Mouse (Mus musculus) lung, embryonic 15.5 days (tissue): ENCODE results near the gene Rhot1. TPM values are rescaled to one million over a fixed set of nuclear protein-coding genes. Genes with fewer than 3 reads are reported as not detected.
A peak's percentile ranks its signal among the peaks of the same experiment; 100 is the strongest.

Experiments used
- ATAC-seq: fragments of 200-750 bp; cut with Nextera tagmentation; 2 replicates; pipeline ENCODE4 v1.8.0; 2017; ENCODE audit warnings: moderate number of reproducible peaks, borderline replicate concordance; ENCODE audit not compliant: low FRiP score, low TSS enrichment; ENCODE audit errors: extremely low read depth
- H3K27ac ChIP-seq: fragments of 300-500 bp; sonication (generic); 2 replicates; pipeline ENCODE4 v1.5.1; 2015; ENCODE audit warnings: moderate library complexity, mild to moderate bottlenecking, inconsistent platforms
- H3K27me3 ChIP-seq: fragments of 300-500 bp; sonication (generic); 2 replicates; pipeline ENCODE4 v1.6.1; 2015; ENCODE audit warnings: inconsistent platforms
- H3K36me3 ChIP-seq: fragments of 300-500 bp; sonication (generic); 2 replicates; pipeline ENCODE4 v1.6.1; 2015; ENCODE audit warnings: inconsistent platforms
- H3K4me1 ChIP-seq: fragments of 300-500 bp; sonication (generic); 2 replicates; pipeline ENCODE4 v1.6.1; 2015; ENCODE audit warnings: inconsistent platforms
- H3K4me2 ChIP-seq: fragments of 300-500 bp; sonication (generic); 2 replicates; pipeline ENCODE4 v1.6.1; 2015; ENCODE audit warnings: inconsistent platforms, mild to moderate bottlenecking, moderate library complexity
- H3K4me3 ChIP-seq: fragments of 300-500 bp; sonication (generic); 2 replicates; pipeline ENCODE4 v1.5.1; 2015; ENCODE audit warnings: mild to moderate bottlenecking, inconsistent platforms
- H3K9ac ChIP-seq: fragments of 300-500 bp; sonication (generic); 2 replicates; pipeline ENCODE4 v1.6.1; 2015; ENCODE audit warnings: inconsistent platforms
- H3K9me3 ChIP-seq: fragments of 300-500 bp; sonication (generic); 2 replicates; pipeline ENCODE4 v1.6.1; 2016; ENCODE audit warnings: inconsistent platforms
- WGBS: fragments of 180-500 bp; shearing (Covaris S2); methylation state at CpG from one replicate; pipeline ENCODE4 v1.1.7; 2015; 5-methylcytosine and 5-hydroxymethylcytosine counted together
- polyA plus RNA-seq: library from polyadenylated mRNA; unstranded; fragments of >200 nt; fragmentation: Nextera tagmentation; extraction: Ambion mirVana; gene quantifications from 2 replicates; pipeline ENCODE4 v1.2.1, GENCODE M21; 2015

Rhot1 gene
- polyA plus RNA-seq, result 51.6 and 54.1 TPM in 2 replicates

DNA sequence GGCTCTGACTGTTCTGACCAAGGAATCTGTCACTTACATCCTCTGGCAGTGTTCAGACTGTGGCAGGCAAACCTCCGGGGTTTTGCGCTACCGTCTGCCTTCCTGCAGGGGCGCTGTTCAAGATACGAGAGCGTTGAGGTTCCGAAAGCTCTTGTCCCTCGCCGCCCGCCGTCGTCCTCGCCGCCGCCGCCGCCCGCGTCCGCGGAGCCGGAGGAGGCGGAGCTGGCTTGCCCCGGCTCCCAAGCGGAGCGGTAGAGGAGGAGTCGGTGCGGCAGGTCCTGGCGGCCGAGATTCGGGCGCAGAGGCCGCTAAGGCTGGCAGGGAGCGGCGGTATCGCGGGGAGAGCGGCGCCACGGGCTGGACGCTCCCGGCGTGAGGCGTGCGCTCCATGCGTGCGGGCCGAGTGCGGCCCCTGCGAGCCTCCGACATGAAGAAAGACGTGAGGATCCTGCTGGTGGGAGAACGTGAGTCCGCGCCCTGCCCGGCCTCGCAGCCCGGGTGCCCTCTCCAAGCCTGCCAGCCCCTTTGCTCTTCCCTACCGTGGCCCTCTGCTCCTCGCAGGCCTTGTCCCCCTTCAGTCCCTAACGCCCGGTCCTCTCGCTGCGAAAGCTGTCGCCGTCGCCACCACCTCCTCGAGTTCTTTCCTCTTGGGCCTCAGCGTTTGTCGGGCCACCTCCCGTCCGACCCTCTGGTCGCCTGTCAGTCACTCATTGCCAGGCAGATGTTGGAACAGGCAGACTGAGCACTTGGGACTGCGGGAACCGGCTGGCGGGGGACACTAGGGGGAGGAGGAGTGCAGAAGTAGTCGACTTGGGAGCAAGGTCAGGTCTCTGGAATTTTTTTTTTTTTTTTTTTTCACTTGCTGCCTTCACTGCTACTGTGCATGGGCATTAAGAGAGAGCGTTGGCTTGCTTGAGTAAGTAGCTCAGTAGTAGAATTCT lies at the start of gene Rhot1:
Rhot1 (plus strand) TSS at position 160 of the 941 bp plus-strand sequence.
- peak; percentile 92 for ATAC-seq
- H3K4me1 ChIP-seq, result peaks cover 9% of the 10 kb centered on the region
- under 1% methylated on average over 74 of the region's 78 CpGs for WGBS

GRCm38 (mm10) chr11:80161041-80161440 lies 47.8 kb upstream of the Rhot1 start:
- Histone ChIP-seq H3K36me3 (no peaks in the 10 kb centered on the region), H3K27ac (no peak overlapping the region), H3K4me3 (no peak overlapping the region), H3K9ac (no peak overlapping the region), H3K27me3 (peaks cover 10% of the 10 kb centered on the region; the same call in 1 of the 2 replicates), H3K9me3 (no peaks in the 10 kb centered on the region), H3K4me2 (no peak overlapping the region), H3K4me1 (no peaks in the 10 kb centered on the region)
- WGBS, result 73% methylated on average over 4 of the region's 4 CpGs
- ATAC-seq, result no peak

More for the DNA sequence above, at the start of gene Rhot1:
- peak within 1 kb of the TSS; percentile 95 for H3K9ac ChIP-seq
- no peaks in the 10 kb centered on the region for H3K9me3 ChIP-seq
- H3K4me3 ChIP-seq, result peak within 1 kb of the TSS; percentile 89
- peak within 1 kb of the TSS; percentile 95 for H3K27ac ChIP-seq
- peak within 1 kb of the TSS; percentile 65 for H3K4me2 ChIP-seq
- no peaks in the 10 kb centered on the region for H3K27me3 ChIP-seq
- peaks cover 8% of the 10 kb centered on the region; the same call in 1 of the 2 replicates for H3K36me3 ChIP-seq

DNA sequence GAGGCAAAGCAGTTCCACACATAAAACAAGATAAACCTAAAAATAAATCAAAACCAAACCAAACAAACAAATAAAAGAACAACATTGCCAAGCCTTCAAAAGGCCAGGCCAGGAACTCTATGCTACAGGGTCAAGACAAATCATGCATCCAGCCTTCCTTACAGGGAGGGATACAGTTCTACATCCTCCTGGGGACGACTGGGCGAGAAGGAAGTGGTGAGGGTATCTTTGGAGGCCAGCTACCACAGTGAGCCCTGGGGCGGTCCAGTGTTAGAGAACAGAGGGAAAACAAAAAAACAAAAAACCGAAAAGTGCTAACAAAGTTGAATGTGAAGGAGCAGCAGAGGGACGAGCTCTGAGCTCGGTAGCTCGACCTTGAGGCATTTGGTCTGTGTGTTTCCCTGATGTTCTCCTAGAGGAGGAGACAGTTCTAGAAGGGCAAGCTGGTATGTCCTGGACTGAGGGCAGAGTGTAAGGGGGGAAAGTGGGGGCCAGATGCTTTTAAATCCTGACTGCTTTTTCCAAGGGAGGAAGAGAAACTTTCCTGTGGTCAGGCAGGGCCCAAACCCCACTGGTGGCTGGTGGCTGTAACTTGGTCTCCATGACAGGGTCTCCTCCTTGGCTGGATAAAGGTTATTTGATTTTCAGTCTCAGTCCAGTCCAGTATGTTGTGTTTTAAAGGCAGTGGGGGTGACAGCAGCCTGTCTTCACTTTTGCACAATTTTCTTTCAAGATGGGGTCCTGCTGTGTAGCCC lies 45.3 kb upstream of the Rhot1 start:
- no peak overlapping the region for H3K27ac ChIP-seq

GRCm38 (mm10) chr11:80164224-80164623 lies 44.6 kb upstream of the Rhot1 start:
- Histone ChIP-seq H3K27me3 (no peaks in the 10 kb centered on the region), H3K36me3 (no peaks in the 10 kb centered on the region), H3K9me3 (no peaks in the 10 kb centered on the region), H3K4me2 (no peak overlapping the region), H3K27ac (no peak overlapping the region), H3K4me1 (no peaks in the 10 kb centered on the region), H3K9ac (no peak overlapping the region), H3K4me3 (no peak overlapping the region)
- WGBS, result 63% methylated on average over 2 of the region's 2 CpGs
- ATAC-seq, result no peak

More for the DNA sequence above, 45.3 kb upstream of the Rhot1 start:
- H3K4me3 ChIP-seq, result no peak overlapping the region
- no peaks in the 10 kb centered on the region for H3K36me3 ChIP-seq
- no peak overlapping the region for H3K4me2 ChIP-seq
- H3K9me3 ChIP-seq, result no peaks in the 10 kb centered on the region
- WGBS, result 69% methylated on average over 7 of the region's 7 CpGs
- H3K27me3 ChIP-seq, result no peaks in the 10 kb centered on the region
- H3K4me1 ChIP-seq, result no peaks in the 10 kb centered on the region
- no peak for ATAC-seq
- no peak overlapping the region for H3K9ac ChIP-seq

DNA sequence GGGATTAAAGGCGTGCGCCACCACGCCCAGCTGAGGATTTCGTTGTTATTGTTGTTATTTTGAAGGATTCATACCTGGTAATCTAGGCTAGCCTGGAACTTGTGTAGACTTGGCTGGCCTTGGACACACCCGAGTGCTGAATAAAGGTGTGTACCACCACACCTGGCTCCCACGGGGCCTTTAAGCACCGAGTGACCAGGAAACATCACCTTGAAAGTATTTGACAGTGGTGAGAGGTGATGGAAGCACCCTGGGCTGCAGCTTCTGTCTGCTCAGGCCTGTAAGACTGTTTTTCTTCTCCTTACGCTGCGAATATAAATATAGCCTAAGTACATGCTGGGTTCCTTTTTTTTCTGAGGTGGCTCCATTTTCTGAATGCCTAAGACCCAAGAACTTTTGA lies 40.7 kb upstream of the Rhot1 start:
- H3K9ac ChIP-seq, result no peak overlapping the region
- ATAC-seq, result no peak
- H3K9me3 ChIP-seq, result no peaks in the 10 kb centered on the region
- H3K27me3 ChIP-seq, result no peaks in the 10 kb centered on the region
- 87% methylated on average over 9 of the region's 9 CpGs for WGBS
- H3K4me1 ChIP-seq, result no peaks in the 10 kb centered on the region
- H3K27ac ChIP-seq, result no peak overlapping the region
- no peaks in the 10 kb centered on the region for H3K36me3 ChIP-seq
- no peak overlapping the region for H3K4me2 ChIP-seq
- H3K4me3 ChIP-seq, result no peak overlapping the region

GRCm38 (mm10) chr11:80168611-80169249 lies 40.1 kb upstream of the Rhot1 start:
- H3K27ac ChIP-seq, result no peak overlapping the region
- WGBS, result 65% methylated on average over 4 of the region's 4 CpGs
- no peak overlapping the region for H3K4me2 ChIP-seq
- no peaks in the 10 kb centered on the region for H3K9me3 ChIP-seq
- no peak overlapping the region for H3K9ac ChIP-seq
- H3K4me3 ChIP-seq, result no peak overlapping the region
- no peaks in the 10 kb centered on the region for H3K4me1 ChIP-seq
- H3K27me3 ChIP-seq, result no peaks in the 10 kb centered on the region
- H3K36me3 ChIP-seq, result no peaks in the 10 kb centered on the region
- no peak for ATAC-seq

DNA sequence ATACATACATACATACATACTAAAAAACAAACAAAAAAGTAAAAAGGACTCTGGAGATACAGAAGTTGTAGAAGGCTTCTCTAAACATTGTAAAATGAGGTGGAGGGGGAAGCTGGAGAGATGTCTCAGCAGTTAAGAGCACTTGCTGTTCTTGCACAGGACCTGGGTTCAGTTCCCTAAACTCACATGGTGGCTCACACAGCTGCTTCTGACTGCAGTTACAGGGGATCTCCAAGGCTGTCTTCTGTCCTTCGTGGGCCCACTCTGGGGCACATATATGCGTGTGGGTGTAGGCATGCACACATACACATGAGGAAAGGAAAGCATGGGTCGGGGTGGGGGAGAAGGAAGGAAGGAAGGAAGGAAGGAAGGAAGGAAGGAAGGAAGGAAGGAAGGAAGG lies 39.2 kb upstream of the Rhot1 start:
- Histone ChIP-seq H3K4me2 (no peak overlapping the region), H3K27me3 (no peaks in the 10 kb centered on the region), H3K36me3 (no peaks in the 10 kb centered on the region), H3K27ac (no peak overlapping the region), H3K9ac (no peak overlapping the region), H3K4me1 (no peaks in the 10 kb centered on the region), H3K9me3 (no peaks in the 10 kb centered on the region), H3K4me3 (no peak overlapping the region)
- 88% methylated on average over 3 of the region's 3 CpGs for WGBS
- ATAC-seq, result no peak

GRCm38 (mm10) chr11:80170351-80170750 lies 38.5 kb upstream of the Rhot1 start:
- no peak for ATAC-seq
- no peaks in the 10 kb centered on the region for H3K36me3 ChIP-seq
- no peak overlapping the region for H3K27ac ChIP-seq
- H3K9me3 ChIP-seq, result no peaks in the 10 kb centered on the region
- H3K9ac ChIP-seq, result no peak overlapping the region
- H3K4me1 ChIP-seq, result no peaks in the 10 kb centered on the region
- no peaks in the 10 kb centered on the region for H3K27me3 ChIP-seq
- 57% methylated on average over 5 of the region's 5 CpGs for WGBS
- no peak overlapping the region for H3K4me3 ChIP-seq
- H3K4me2 ChIP-seq, result no peak overlapping the region

- no peak for ATAC-seq
- 60% methylated on average over 4 of the region's 4 CpGs for WGBS
- no peak overlapping the region for H3K27ac ChIP-seq
- no peaks in the 10 kb centered on the region for H3K9me3 ChIP-seq
- H3K9ac ChIP-seq, result no peak overlapping the region
- H3K4me1 ChIP-seq, result no peaks in the 10 kb centered on the region
- H3K27me3 ChIP-seq, result no peaks in the 10 kb centered on the region
- H3K36me3 ChIP-seq, result no peaks in the 10 kb centered on the region
- no peak overlapping the region for H3K4me3 ChIP-seq
- no peak overlapping the region for H3K4me2 ChIP-seq
These were observed 36.9 kb upstream of the Rhot1 start for GRCm38 (mm10) chr11:80171884-80172283.

DNA sequence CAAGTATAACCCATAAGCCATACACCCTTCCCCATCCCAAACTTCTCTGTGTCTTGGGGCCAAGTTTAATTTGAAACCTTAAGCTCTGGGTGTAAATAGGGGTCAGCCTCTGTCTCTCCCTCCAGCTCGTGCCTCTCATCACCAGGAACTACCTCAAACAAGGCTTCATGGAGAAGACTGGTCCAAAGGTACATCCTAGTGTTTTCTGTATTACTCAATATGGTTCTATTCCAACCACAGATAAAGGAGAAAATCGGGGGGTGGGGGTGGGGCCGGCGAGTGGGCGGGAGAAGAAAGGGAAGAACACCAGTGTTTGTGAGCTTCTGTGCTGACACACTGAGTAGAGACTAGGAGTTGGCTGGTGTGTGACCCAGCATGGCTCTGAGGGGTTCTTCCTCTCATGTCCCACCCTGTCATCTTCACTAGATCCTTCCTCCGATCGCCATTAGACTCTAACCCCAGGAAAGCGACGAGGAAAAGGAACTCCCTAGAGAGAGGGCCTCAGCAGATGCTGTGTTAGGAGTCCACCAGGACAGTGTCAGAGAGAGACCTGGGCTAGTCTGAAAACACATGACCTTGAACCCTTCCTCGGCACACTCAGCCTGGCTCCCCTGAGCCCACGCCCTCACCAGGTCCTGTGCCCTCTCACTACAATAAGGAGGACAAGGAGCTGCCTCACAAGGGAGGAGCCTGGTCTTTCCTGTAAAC lies 34.7 kb upstream of the Rhot1 start:
- no peak overlapping the region for H3K9ac ChIP-seq
- H3K27ac ChIP-seq, result no peak overlapping the region
- H3K4me2 ChIP-seq, result no peak overlapping the region
- no peak overlapping the region for H3K4me3 ChIP-seq
- H3K4me1 ChIP-seq, result no peaks in the 10 kb centered on the region
- ATAC-seq, result no peak
- no peaks in the 10 kb centered on the region for H3K9me3 ChIP-seq
- no peaks in the 10 kb centered on the region for H3K36me3 ChIP-seq
- WGBS, result 75% methylated on average over 11 of the region's 11 CpGs
- no peaks in the 10 kb centered on the region for H3K27me3 ChIP-seq
